Mouse (Mus musculus) ES-Bruce4 (cell line): ENCODE data around the gene Actn4. TPM values are rescaled to one million over a fixed set of nuclear protein-coding genes. Genes with fewer than 3 reads are reported as not detected.

Experiments
- H3K27ac ChIP-seq: 2 replicates; pipeline ENCODE4 v1.5.1; 2012; ENCODE audit warnings: low read length, inconsistent platforms; ENCODE audit not compliant: insufficient read depth
- H3K27me3 ChIP-seq: 2 replicates; pipeline ENCODE4 v1.6.1; 2012; ENCODE audit warnings: mild to moderate bottlenecking, low read length, inconsistent platforms; ENCODE audit not compliant: control insufficient read depth, poor library complexity, insufficient read depth, severe bottlenecking
- H3K36me3 ChIP-seq: 2 replicates; pipeline ENCODE4 v1.6.1; 2012; ENCODE audit warnings: inconsistent platforms, mild to moderate bottlenecking, low read length, moderate library complexity; ENCODE audit not compliant: control insufficient read depth, poor library complexity, insufficient read depth, severe bottlenecking
- H3K4me1 ChIP-seq: one replicate; pipeline ENCODE4 v1.8.1; 2011; ENCODE audit warnings: low read length; ENCODE audit not compliant: control insufficient read depth, insufficient read depth
- H3K4me3 ChIP-seq: 2 replicates; pipeline ENCODE4 v1.5.1; 2011; ENCODE audit warnings: low read depth, mild to moderate bottlenecking, low read length
- H3K9ac ChIP-seq: 2 replicates; pipeline ENCODE4 v1.6.1; 2012; ENCODE audit warnings: low read depth, mild to moderate bottlenecking, inconsistent platforms; ENCODE audit not compliant: poor library complexity, severe bottlenecking
- H3K9me3 ChIP-seq: replicated peaks from 2 replicates; pipeline ENCODE4 v1.6.1; 2012; ENCODE audit warnings: mild to moderate bottlenecking, low read length, inconsistent platforms; ENCODE audit not compliant: control insufficient read depth, poor library complexity, insufficient read depth, severe bottlenecking
- CTCF ChIP-seq: IDR thresholded peaks from one replicate; pipeline ENCODE4 v1.8.1; 2011; ENCODE audit warnings: low read depth, low read length
- EP300 ChIP-seq: IDR thresholded peaks from 2 replicates; pipeline ENCODE4 v1.6.1; 2011; ENCODE audit warnings: low read depth, low read length; ENCODE audit not compliant: insufficient read depth
- POLR2A ChIP-seq: IDR thresholded peaks from one replicate; pipeline ENCODE4 v1.8.1; 2011; ENCODE audit warnings: low read length; ENCODE audit not compliant: insufficient read depth
- polyA plus RNA-seq: library from polyadenylated mRNA; stranded (reverse); fragments of >200 nt; gene quantifications from 2 replicates; pipeline ENCODE4 v1.2.4, GENCODE M21; 2011; ENCODE audit warnings: low read depth; ENCODE audit not compliant: missing spikeins, insufficient read depth, insufficient read length

The Actn4 gene
- polyA plus RNA-seq, 1 experiment = 318 TPM

DNA sequence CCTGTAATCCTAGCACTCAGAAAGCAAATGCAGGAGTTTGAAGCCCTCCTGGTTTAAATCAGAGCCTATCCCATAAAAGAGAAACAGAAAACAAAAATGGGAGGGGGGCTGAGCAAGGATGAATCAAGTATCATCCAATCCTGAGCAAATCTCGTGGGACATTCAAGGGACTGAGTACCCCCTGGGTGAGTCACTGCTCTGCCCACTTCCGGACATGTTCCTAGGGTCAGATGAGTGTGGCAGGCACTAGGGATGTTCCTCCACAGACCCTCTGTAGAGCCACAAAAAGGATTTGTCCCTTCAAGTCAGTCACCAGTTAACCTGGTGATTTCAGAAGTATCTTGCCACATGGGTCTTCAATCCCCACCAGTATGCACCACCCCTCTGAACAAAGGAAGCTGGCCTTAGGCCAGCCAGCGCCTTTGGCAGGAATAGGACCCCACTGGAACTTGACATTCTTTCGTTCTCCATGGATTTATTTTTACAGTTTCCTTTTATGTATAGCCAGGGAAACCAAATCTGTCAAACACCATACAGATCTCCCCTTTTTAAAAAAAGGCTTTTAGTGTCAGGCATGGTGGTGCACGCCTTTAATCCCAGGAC is 6.7 kb downstream of the Actn4 start:
- peak overlapping the region; percentile 57; the same call in 1 of the 2 replicates for H3K27ac ChIP-seq
- H3K27me3 ChIP-seq = no peaks in the 10 kb centered on the region
- peaks cover 8% of the 10 kb centered on the region for H3K4me1 ChIP-seq
- peaks cover 26% of the 10 kb centered on the region for H3K36me3 ChIP-seq
- no peak overlapping the region for H3K4me3 ChIP-seq
- H3K9ac ChIP-seq = peak overlapping the region; percentile 75
- H3K9me3 ChIP-seq = no peaks in the 10 kb centered on the region
- TF ChIP-seq CTCF (no peak), POLR2A (no peak)

DNA sequence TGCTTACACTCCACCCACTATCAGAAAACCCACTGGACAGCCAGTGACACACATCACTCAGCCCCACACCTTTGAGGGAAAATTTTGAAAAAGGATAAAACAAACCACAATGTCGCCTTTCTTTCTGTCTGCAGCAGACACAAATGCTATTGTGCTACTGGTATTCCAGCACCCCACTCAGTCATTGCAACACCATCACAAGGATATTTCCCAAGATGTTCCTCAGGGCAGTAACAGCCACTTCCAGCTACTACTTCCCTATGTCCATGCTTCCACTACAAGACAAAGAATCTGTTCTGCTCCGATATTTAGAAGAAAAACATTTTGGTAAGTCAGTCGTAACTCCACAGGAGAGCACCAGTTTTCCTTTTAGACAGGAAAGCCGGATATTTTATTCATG is 7.4 kb downstream of the Actn4 start:
- Histone ChIP-seq H3K9me3 (no peaks in the 10 kb centered on the region), H3K4me3 (no peak overlapping the region), H3K4me1 (peaks cover 9% of the 10 kb centered on the region), H3K9ac (peak overlapping the region; percentile 75), H3K36me3 (peaks cover 29% of the 10 kb centered on the region), H3K27ac (peak overlapping the region; percentile 57), H3K27me3 (no peaks in the 10 kb centered on the region)
- TF ChIP-seq CTCF (no peak), EP300 (no peak), POLR2A (no peak)

DNA sequence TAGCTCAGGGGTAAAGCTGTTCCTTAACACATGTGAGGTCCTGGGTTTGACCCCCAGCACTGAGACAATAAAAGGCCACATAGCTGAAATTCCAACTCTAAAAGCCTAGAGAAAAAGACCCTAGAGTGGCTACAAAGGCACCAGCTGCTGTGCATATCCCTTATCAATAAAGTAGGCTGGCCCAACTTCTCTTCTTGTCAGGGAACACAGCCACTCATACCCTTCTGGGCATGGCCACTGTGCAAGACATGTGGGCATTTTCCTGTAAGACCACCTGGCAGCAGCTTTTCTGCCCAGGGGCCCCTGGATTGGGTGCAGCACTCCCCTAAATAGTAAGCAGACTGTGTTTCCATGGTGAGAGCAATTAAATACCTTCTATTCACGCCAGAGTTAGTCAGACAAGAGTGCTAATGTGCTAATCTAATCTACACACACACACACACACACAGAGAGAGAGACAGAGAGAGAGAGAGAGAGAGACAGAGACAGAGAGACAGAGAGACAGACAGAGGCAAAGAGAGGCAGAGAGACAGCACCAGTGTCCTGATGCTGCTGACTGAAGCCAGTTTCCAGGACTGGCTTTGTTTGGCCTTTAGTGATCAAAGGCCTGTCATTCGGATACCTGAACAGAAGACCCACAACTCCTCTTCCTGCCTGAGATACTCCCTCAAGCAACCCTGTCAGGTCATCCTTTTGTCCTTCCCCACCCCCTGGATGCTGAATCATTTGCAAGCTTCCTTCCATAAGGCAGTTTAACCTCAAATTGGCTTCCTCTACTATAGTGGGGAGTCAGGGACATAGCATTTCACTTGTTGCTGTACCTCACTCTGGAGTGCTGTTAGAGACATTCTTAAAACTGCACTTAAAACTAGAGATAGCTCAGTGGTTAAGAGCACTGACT is 8.4 kb downstream of the Actn4 start:
- Histone ChIP-seq H3K9ac (no peak overlapping the region), H3K9me3 (no peaks in the 10 kb centered on the region), H3K27ac (peak overlapping the region; percentile 86), H3K4me1 (peaks cover 9% of the 10 kb centered on the region), H3K36me3 (peaks cover 28% of the 10 kb centered on the region), H3K4me3 (no peak overlapping the region), H3K27me3 (no peaks in the 10 kb centered on the region)
- TF ChIP-seq EP300 (0 out of 2 replicates have a peak, but pooled peaks have one; percentile 29), POLR2A (no peak)

DNA sequence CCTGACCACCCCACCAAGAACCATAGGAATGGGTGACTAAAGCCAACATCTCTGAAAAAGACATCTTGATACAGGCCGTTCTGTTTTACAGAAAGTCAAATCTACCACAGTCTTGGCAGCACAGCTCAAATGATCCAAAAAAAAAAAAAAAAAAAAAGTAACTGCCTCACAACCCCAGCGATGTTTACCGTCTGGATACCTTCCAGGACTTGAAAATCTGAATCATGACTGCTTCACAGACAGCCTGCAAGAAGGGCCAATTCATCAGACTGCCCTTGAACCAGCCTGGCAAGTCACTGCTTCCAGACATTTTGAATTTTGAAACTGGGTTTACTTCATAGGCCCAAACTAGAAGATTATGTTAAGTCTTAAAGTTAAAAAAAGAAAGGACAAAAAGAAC is 9.4 kb downstream of the Actn4 start:
- H3K36me3 ChIP-seq = peaks cover 28% of the 10 kb centered on the region

DNA sequence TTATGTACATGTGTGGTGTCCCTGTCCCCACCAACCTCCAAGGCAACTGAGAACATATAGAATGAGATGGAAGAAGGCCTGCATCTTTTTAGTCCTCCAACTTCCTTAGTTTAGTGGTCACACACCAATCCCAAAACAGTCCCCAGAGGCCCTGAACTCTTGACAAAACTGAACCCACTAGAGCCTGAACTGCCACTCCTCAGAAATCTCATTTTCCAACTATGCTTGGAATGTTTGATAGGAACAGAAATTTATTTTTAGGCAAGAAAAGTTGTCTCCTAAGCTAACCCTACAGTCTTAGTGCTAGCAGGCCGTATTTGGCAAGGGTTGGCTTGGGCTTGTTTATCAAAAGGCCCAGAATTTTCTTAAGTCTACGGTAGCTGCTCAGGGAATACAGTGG is 10.4 kb downstream of the Actn4 start:
- TF ChIP-seq POLR2A (no peak), EP300 (no peak), CTCF (no peak)

More for the DNA sequence above, 9.4 kb downstream of the Actn4 start:
- H3K4me1 ChIP-seq = peaks cover 9% of the 10 kb centered on the region
- peak overlapping the region; percentile 51; the same call in 1 of the 2 replicates for H3K9ac ChIP-seq
- H3K27me3 ChIP-seq = no peaks in the 10 kb centered on the region
- TF ChIP-seq POLR2A (no peak), CTCF (no peak), EP300 (no peak)
- no peak overlapping the region for H3K4me3 ChIP-seq
- peak overlapping the region; percentile 49 for H3K27ac ChIP-seq
- no peaks in the 10 kb centered on the region for H3K9me3 ChIP-seq

DNA sequence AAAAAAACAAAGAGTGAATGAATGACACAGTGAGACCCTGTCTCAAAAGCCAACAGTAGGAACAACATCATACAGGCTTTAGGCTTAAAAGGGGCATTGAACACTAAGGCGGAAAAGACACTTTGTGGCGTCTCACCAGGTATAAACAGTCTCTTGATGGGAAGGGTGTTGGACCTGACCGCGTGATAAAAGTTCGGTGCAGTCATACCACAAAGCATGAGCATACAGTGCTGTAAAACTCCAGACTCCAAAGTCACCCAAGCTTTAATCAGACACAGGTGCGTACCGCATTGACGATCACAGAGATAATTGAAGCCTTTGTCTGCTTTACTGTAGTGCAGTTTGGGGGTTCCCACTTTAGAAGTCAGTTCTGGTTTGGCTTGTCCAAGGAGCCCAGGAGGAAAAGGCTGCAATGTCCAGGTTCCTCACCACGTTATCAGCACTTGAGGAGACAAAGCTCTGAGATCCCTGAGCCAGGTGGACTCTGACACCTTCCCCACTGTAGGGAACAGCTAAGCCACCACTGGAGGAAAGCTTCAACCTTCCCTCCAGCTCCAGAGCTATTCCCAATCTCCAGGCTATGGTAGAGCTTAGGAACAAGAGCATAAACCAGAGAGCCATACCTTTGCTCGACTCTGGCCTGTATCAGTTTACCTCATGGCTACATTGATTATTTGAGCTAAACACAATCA is 11.6 kb downstream of the Actn4 start:
- H3K4me3 ChIP-seq = no peak overlapping the region
- no peaks in the 10 kb centered on the region for H3K9me3 ChIP-seq
- no peak overlapping the region for H3K9ac ChIP-seq
- H3K27ac ChIP-seq = 0 out of 2 replicates have a peak overlapping the region, but pooled peaks have one; percentile 5
- peaks cover 28% of the 10 kb centered on the region for H3K36me3 ChIP-seq
- H3K4me1 ChIP-seq = peaks cover 5% of the 10 kb centered on the region
- TF ChIP-seq CTCF (no peak), EP300 (no peak), POLR2A (no peak)
- H3K27me3 ChIP-seq = no peaks in the 10 kb centered on the region

More for the DNA sequence above, 10.4 kb downstream of the Actn4 start:
- H3K27me3 ChIP-seq = no peaks in the 10 kb centered on the region
- H3K27ac ChIP-seq = no peak overlapping the region
- H3K4me1 ChIP-seq = peaks cover 7% of the 10 kb centered on the region
- H3K36me3 ChIP-seq = peaks cover 28% of the 10 kb centered on the region
- no peak overlapping the region for H3K4me3 ChIP-seq
- H3K9me3 ChIP-seq = no peaks in the 10 kb centered on the region
- no peak overlapping the region for H3K9ac ChIP-seq
